Mouse (Mus musculus): ENCODE results near the gene Bend5.

GRCm38 (mm10) chr4:111432013-111432412, 17.2 kb downstream of the Bend5 start:
- TF ChIP-seq POLR2A (IDR thresholded peaks at IDR 0.05; ENCODE audit: control insufficient read depth in 1 of 2, insufficient read depth in 1 of 2, low read depth in 1 of 2, low read length in 2 of 2, poor library complexity in 1 of 2) = no peak
- TF ChIP-seq TCF12 (IDR thresholded peaks at IDR 0.05; ENCODE audit: low read depth, low read length) = no peak
- TF ChIP-seq ZC3H11A (IDR thresholded peaks at IDR 0.05; ENCODE audit: low read depth, low read length) = no peak
- no peak for TF ChIP-seq HCFC1 (IDR thresholded peaks at IDR 0.05; ENCODE audit: low read depth, low read length)
- TF ChIP-seq CTCF (IDR thresholded peaks at IDR 0.05 in 2 of 3, conservative IDR thresholded peaks at IDR 0.05 in 1 of 3; ENCODE audit: control insufficient read depth in 1 of 3, insufficient read depth in 1 of 3, low read depth in 2 of 3, low read length in 3 of 3, poor library complexity in 1 of 3, severe bottlenecking in 1 of 3) = no peak
- TF ChIP-seq NRF1 (IDR thresholded peaks at IDR 0.05; ENCODE audit: insufficient read depth, low read depth, low read length, poor library complexity, severe bottlenecking) = no peak
- TF ChIP-seq SMC3 (IDR thresholded peaks at IDR 0.05; ENCODE audit: low read depth, low read length) = no peak
